Mouse (Mus musculus) layer of hippocampus, postnatal 10 days (tissue): ENCODE data around the gene Zfp65. TPM values are rescaled to one million over a fixed set of nuclear protein-coding genes. Genes with fewer than 3 reads are reported as not detected.

Experiments
- total RNA-seq, 2 experiments: library from RNA; stranded (reverse); gene quantifications; 2 replicates each; pipeline ENCODE4 v1.2.3; 2021

Zfp65 gene
- total RNA-seq, 2 experiments from 2014 or later = 14.8 to 16.1 TPM

Other genes with a start within 250 kb of the Zfp65 start
- 10 to 100 TPM; 13.7 to 15.7 TPM for gene Zfp874b, start 244.9 kb downstream of the Zfp65 start, total RNA-seq
- 1 to 10 TPM; 5.8 to 8.0 TPM for gene Zfp58, start 228.6 kb downstream of the Zfp65 start, total RNA-seq
- under 1 TPM in 1 of 2 experiments, not detected in 1; 0.87 TPM for gene Gm26965, start 203.0 kb downstream of the Zfp65 start, total RNA-seq
- 10 to 100 TPM; 21.8 to 24.5 TPM for gene Zfp87, start 203.0 kb downstream of the Zfp65 start, total RNA-seq
- gene Zfp748, start 175.3 kb downstream of the Zfp65 start, total RNA-seq = 1 to 10 TPM; 7.4 to 9.7 TPM
- 1 to 10 TPM; 8.6 to 9.0 TPM for gene Zfp729b, start 119.5 kb downstream of the Zfp65 start, total RNA-seq
- gene Gm49345, start 91.4 kb downstream of the Zfp65 start, total RNA-seq = 1 to 10 TPM in 1 of 2 experiments, not detected in 1; 1.4 TPM
- gene Zfp729a, start 91.4 kb downstream of the Zfp65 start, total RNA-seq = 1 to 10 TPM; 8.0 to 9.0 TPM
- 10 to 100 TPM; 21.4 to 22.8 TPM for gene Zfp738, start 42.1 kb downstream of the Zfp65 start, total RNA-seq
- gene Zfp85, start 26.1 kb upstream of the Zfp65 start, total RNA-seq = 1 to 10 TPM; 5.5 to 6.9 TPM
- gene Zfp493, start 50.5 kb upstream of the Zfp65 start, total RNA-seq = 1 to 10 TPM; 3.0 to 3.6 TPM
- 1 to 10 TPM; 7.8 to 9.3 TPM for gene Zfp273, start 84.6 kb upstream of the Zfp65 start, total RNA-seq
- 1 to 10 TPM; 7.4 to 8.4 TPM for gene Gm10037, start 101.9 kb upstream of the Zfp65 start, total RNA-seq
- not detected for gene BC048507, start 134.2 kb upstream of the Zfp65 start, total RNA-seq